Mouse (Mus musculus) kidney, adult 11 months (tissue): ENCODE data around the gene Rpgr.

Experiments used
- DNase-seq: peaks from one replicate; pipeline ENCODE4 v3.0.0; 2022

Rpgr gene

DNA sequence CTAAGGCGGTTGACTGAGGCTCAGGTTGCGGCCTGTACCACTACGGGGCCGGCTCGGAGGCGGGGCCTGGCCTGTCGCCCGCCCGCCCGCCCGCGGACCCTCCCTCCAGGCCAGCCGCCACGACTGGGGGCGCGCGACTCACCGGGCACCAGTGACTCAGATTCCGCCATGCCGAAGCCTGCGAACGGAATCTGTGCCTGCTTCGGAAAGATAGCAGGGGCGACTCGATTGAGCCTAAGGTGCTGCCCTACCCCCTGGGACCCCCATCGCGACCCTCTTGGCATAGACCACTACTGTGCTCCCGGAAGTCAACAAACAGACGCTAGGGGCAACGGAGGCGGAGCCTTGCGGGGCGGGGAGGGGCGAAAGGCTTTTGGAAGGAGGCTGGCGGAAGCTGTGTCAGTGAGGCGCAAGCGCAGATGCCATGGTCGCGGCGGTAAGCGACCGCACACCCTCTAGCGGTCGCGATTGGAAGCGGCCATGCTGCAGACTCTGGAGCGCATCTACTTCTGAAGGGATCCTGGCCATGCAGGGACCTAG is at the start of gene Rpgr:
Gene Rpgr (minus strand): TSS at position 511 of the 540 bp plus-strand sequence.
- peak; percentile 90 for DNase-seq

- no peak for DNase-seq
Observed at GRCm38 (mm10) chrX:10258260-10258659, 41.5 kb upstream of the Rpgr start.

- no peak for DNase-seq
Observed at GRCm38 (mm10) chrX:10257774-10258173, 41.1 kb upstream of the Rpgr start.

GRCm38 (mm10) chrX:10251852-10252504 is 35.3 kb upstream of the Rpgr start, which contains the start of gene Otc:
TSS of gene Otc (plus strand) at chrX:10252305.
- no peak for DNase-seq

DNA sequence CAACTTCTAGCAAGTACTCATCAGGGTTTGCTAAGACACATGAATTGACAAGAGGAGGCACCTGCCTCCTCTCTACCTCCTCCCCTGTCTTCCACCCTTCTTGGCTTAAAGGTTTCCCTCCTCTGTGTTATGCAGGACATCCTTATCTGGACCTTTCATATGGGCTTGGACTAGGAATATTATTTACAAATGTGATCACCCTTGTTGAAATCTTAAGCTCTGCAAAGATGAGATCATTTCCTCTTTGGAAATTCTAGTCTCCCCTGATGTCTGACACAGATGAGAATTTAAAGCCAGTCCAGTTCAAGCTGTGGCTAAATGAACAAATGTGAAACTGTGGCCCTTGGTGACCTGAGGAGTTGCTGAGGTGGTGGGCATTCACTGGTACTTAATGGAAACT is 34.6 kb upstream of the Rpgr start:
- DNase-seq = no peak

DNA sequence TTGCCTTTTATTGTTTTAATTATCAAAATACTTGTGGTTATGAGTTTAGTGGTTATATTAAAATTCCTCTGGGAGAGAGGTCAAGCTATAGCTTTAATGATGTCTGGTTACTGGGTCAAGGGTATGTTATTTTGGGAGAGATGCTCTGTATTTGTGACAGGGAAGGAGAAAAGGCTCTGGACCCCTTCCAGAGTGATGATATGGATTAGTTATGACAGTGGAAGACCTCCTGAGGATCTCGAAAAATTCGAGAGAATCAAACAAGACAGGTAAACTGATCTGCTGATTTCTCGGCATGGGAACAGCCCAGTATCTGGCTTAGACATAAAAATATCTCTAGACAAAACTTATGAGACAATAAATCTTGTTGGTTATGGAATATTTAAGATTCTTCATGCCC is 27.2 kb upstream of the Rpgr start:
- DNase-seq = no peak

DNA sequence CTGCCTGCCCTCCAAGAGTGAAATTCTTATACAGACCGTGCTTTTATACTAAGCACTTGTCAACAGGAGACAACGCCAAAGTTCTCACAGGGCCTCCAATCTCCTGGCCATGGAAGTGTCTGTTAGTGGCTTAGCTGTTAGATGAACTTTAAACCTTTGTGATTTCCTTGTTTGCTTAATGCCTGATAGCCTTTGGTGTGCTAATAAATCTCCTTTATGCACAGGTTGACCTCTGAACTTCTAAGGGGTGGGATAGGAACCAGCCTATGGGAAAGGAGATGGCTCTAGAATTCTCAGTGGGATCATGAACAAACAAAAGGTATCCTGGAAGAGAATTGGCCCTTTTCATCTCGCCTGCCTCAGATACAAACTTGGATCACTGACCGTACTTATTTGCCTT is 22.8 kb upstream of the Rpgr start:
- no peak for DNase-seq

- DNase-seq = no peak
Observed at GRCm38 (mm10) chrX:10234617-10235016, 17.9 kb upstream of the Rpgr start.

- no peak for DNase-seq
Observed at GRCm38 (mm10) chrX:10233051-10233450, 16.3 kb upstream of the Rpgr start.

- no peak for DNase-seq
Observed at GRCm38 (mm10) chrX:10219281-10219680, 2.6 kb upstream of the Rpgr start.

- peak; percentile 19 for DNase-seq
Observed at GRCm38 (mm10) chrX:10215972-10216371, 748 bp downstream of the Rpgr start.

- DNase-seq = no peak
Observed at GRCm38 (mm10) chrX:10205937-10206336, 10.8 kb downstream of the Rpgr start.

GRCm38 (mm10) chrX:10201289-10201688 is 15.4 kb downstream of the Rpgr start:
- no peak for DNase-seq

DNA sequence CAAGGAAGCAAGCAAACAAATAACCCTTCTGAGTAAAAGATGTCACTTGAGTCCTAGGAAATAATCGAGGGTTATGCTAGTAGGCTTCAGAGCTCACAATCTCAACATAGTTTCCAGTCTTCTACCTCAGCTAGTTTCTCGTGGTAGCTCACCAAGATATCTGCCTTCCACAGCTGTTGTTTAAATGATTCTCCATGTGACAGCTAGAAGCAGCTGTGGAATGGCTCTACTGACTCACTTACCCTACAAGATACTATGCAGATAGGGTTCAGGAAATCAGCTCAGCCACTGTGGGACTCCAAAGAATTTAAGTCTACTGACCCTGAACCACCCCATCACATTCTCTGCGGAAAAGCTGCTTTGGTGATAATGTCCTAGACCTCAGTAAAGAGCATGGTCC is 64.3 kb downstream of the Rpgr start:
- DNase-seq = no peak

- DNase-seq = no peak
Observed at GRCm38 (mm10) chrX:10117065-10117719, 99.5 kb downstream of the Rpgr start, which contains the start of gene Srpx. TSS of gene Srpx (minus strand) at chrX:10117709.

DNA sequence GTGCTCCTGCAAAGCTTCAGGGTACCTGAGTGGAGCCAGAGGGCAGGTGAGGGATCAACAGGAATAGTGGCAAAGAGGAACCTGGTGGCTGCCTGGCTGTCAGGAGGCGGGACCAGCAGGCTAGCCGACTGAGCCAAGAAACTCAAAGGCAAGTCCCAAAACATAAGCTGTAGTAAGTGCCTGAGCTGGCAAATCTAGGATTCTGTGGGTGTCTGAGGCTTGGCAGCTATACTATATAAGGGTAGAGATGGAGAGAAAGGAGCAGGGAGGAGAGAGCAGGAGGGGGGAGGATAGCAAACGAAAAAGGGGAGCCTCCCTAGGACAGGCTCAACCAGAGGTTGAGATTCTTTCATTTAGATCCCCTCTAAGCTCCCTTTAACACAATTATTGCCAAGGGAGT is 100.9 kb downstream of the Rpgr start:
- no peak for DNase-seq

- no peak for DNase-seq
Observed at GRCm38 (mm10) chrX:10110736-10111135, 106.0 kb downstream of the Rpgr start.

DNA sequence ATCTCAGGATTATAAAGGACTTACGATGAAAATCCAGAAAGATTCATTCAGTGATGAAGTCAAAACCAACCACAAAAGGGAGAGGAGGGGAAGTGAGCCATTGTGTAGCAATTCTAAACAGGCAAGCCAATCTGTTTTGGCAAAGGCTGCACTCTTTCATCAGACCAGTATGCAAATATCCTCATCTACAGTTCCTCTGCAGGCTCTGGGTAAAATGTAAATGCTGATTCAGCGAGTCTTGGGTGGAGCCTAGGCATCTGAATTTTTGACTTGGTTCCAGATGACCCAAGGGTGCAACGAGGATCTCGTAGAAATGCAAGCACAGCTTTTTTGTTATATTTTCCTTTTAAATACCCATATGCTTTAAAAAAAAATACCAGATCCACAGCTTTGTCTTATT is 108.2 kb downstream of the Rpgr start:
- no peak for DNase-seq

DNA sequence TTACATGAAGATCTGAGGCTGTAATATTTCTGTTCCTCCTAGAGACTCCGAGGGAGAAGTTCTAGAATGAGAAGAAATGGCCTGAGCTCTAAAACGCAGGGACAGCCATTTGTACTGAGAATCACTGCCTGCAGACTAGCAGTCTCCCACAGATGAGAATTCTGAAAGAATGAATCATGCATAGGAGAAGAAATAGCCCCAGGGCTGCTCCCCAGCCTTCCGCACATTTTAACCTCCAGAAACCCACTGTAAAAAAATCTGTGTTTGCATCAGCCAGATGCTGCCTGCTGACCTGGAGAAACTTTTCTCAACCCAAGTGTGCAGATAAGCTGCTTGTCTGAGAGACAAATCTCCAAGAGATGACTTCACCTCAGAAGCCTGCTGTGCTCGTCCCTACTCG is 111.2 kb downstream of the Rpgr start:
- no peak for DNase-seq

GRCm38 (mm10) chrX:10102739-10103138 is 114.0 kb downstream of the Rpgr start:
- DNase-seq = no peak

- no peak for DNase-seq
Observed at GRCm38 (mm10) chrX:10095797-10096196, 120.9 kb downstream of the Rpgr start.

GRCm38 (mm10) chrX:10080385-10080784 is 136.3 kb downstream of the Rpgr start:
- DNase-seq = no peak

DNA sequence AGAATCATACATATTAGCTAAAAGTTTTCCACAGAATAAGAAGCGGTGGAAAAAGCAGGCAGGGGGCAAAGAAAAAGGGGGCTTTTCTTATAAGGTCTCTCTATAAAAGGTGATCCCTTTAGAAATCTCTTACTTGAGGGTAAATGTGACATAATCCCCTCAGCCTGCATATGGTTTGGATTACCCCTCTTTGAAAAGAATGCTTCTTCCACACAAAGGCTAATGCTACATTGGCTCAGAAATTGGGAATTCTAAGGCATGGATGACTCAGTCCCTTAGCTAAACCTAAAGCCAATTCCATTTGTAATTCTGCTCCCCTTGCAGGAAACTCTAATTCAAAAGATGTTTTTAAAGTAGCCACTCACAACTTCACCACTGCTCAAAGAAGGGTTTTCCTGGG is 136.7 kb downstream of the Rpgr start:
- DNase-seq = no peak

GRCm38 (mm10) chrX:10073966-10074365 is 142.8 kb downstream of the Rpgr start:
- no peak for DNase-seq
